Mouse (Mus musculus): ENCODE data around the gene Eif2b5. TPM values are rescaled to one million over a fixed set of nuclear protein-coding genes. Genes with fewer than 3 reads are reported as not detected.

The Eif2b5 gene
- polyA plus RNA-seq, 1 experiment from 2014 or later = 46.9 TPM

GRCm38 (mm10) chr16:20549161-20549560 is 50.5 kb downstream of the Eif2b5 start:
- DNase-seq (ENCODE audit: low spot score) (peak; percentile 27), ATAC-seq (no peak)
- WGBS = 34% methylated on average over 9 of the region's 9 CpGs
- Histone ChIP-seq H3K4me3 (ENCODE audit: low read depth, low read length) (peak overlapping the region; percentile 68), H3K36me3 (ENCODE audit: insufficient read depth, low read length) (peaks cover 27% of the 10 kb centered on the region; the same call in 1 of the 2 replicates), H3K4me2 (replicated peaks; ENCODE audit: low read depth, low read length) (peak overlapping the region; percentile 67), H3K9ac (replicated peaks; ENCODE audit: low read depth) (peak overlapping the region; percentile 67), H3K9me3 (ENCODE audit: low read length) (no peaks in the 10 kb centered on the region), H3K27me3 (replicated peaks; ENCODE audit: insufficient read depth, low read length) (no peaks in the 10 kb centered on the region), H3K27ac (ENCODE audit: low read length) (no peak overlapping the region), H3K4me1 (ENCODE audit: insufficient read depth, low read depth, low read length) (peaks cover 9% of the 10 kb centered on the region; the same call in 1 of the 2 replicates)
- TF ChIP-seq CTCF (IDR thresholded peaks at IDR 0.05) (no peak), EP300 (IDR thresholded peaks at IDR 0.05) (no peak)

- no peak overlapping the region for H3K4me3 ChIP-seq (ENCODE audit: low read depth, low read length)
- H3K9ac ChIP-seq (replicated peaks; ENCODE audit: low read depth) = no peak overlapping the region
- H3K27me3 ChIP-seq (replicated peaks; ENCODE audit: insufficient read depth, low read length) = no peaks in the 10 kb centered on the region
- ATAC-seq (no peak), DNase-seq (ENCODE audit: low spot score) (no peak)
- no peak overlapping the region for H3K27ac ChIP-seq (ENCODE audit: low read length)
- WGBS = 95% methylated on average over 5 of the region's 5 CpGs
- peaks cover 9% of the 10 kb centered on the region; the same call in 1 of the 2 replicates for H3K4me1 ChIP-seq (ENCODE audit: insufficient read depth, low read depth, low read length)
- no peak overlapping the region for H3K4me2 ChIP-seq (replicated peaks; ENCODE audit: low read depth, low read length)
- peaks cover 24% of the 10 kb centered on the region; the same call in 1 of the 2 replicates for H3K36me3 ChIP-seq (ENCODE audit: insufficient read depth, low read length)
- no peaks in the 10 kb centered on the region for H3K9me3 ChIP-seq (ENCODE audit: low read length)
- no peak for TF ChIP-seq CTCF (IDR thresholded peaks at IDR 0.05)
- no peak for TF ChIP-seq EP300 (IDR thresholded peaks at IDR 0.05)
These were observed 53.1 kb downstream of the Eif2b5 start for GRCm38 (mm10) chr16:20551691-20552090.

GRCm38 (mm10) chr16:20552594-20552993 is 54.0 kb downstream of the Eif2b5 start:
- Histone ChIP-seq H3K4me2 (replicated peaks; ENCODE audit: low read depth, low read length) (no peak overlapping the region), H3K9me3 (ENCODE audit: low read length) (no peaks in the 10 kb centered on the region), H3K4me3 (ENCODE audit: low read depth, low read length) (no peak overlapping the region), H3K27me3 (replicated peaks; ENCODE audit: insufficient read depth, low read length) (no peaks in the 10 kb centered on the region), H3K27ac (ENCODE audit: low read length) (no peak overlapping the region), H3K9ac (replicated peaks; ENCODE audit: low read depth) (no peak overlapping the region), H3K36me3 (ENCODE audit: insufficient read depth, low read length) (peaks cover 24% of the 10 kb centered on the region; the same call in 1 of the 2 replicates), H3K4me1 (ENCODE audit: insufficient read depth, low read depth, low read length) (peaks cover 9% of the 10 kb centered on the region; the same call in 1 of the 2 replicates)
- ATAC-seq = no peak
- WGBS = 88% methylated on average over 1 of the region's 1 CpGs
- TF ChIP-seq CTCF (IDR thresholded peaks at IDR 0.05) = no peak
- no peak for TF ChIP-seq EP300 (IDR thresholded peaks at IDR 0.05)
- DNase-seq (ENCODE audit: low spot score) = no peak

- WGBS = 81% methylated on average over 6 of the region's 6 CpGs
- no peak for TF ChIP-seq EP300 (IDR thresholded peaks at IDR 0.05)
- TF ChIP-seq CTCF (IDR thresholded peaks at IDR 0.05) = no peak
- Histone ChIP-seq H3K27me3 (replicated peaks; ENCODE audit: insufficient read depth, low read length) (no peaks in the 10 kb centered on the region), H3K4me3 (ENCODE audit: low read depth, low read length) (no peak overlapping the region), H3K9me3 (ENCODE audit: low read length) (no peaks in the 10 kb centered on the region), H3K36me3 (ENCODE audit: insufficient read depth, low read length) (peaks cover 47% of the 10 kb centered on the region), H3K4me1 (ENCODE audit: insufficient read depth, low read depth, low read length) (no peaks in the 10 kb centered on the region), H3K4me2 (replicated peaks; ENCODE audit: low read depth, low read length) (no peak overlapping the region), H3K27ac (ENCODE audit: low read length) (no peak overlapping the region), H3K9ac (replicated peaks; ENCODE audit: low read depth) (no peak overlapping the region)
- DNase-seq (ENCODE audit: low spot score) = no peak
- no peak for ATAC-seq
These were observed 56.4 kb downstream of the Eif2b5 start for GRCm38 (mm10) chr16:20555000-20555399.

- no peak overlapping the region for H3K27ac ChIP-seq (ENCODE audit: low read length)
- TF ChIP-seq CTCF (IDR thresholded peaks at IDR 0.05) (no peak), EP300 (IDR thresholded peaks at IDR 0.05) (no peak)
- ATAC-seq = no peak
- no peak for DNase-seq (ENCODE audit: low spot score)
- no peak overlapping the region for H3K4me2 ChIP-seq (replicated peaks; ENCODE audit: low read depth, low read length)
- no peaks in the 10 kb centered on the region for H3K27me3 ChIP-seq (replicated peaks; ENCODE audit: insufficient read depth, low read length)
- WGBS = 67% methylated on average over 7 of the region's 7 CpGs
- no peaks in the 10 kb centered on the region for H3K4me1 ChIP-seq (ENCODE audit: insufficient read depth, low read depth, low read length)
- H3K4me3 ChIP-seq (ENCODE audit: low read depth, low read length) = no peak overlapping the region
- peaks cover 43% of the 10 kb centered on the region for H3K36me3 ChIP-seq (ENCODE audit: insufficient read depth, low read length)
- no peaks in the 10 kb centered on the region for H3K9me3 ChIP-seq (ENCODE audit: low read length)
- no peak overlapping the region for H3K9ac ChIP-seq (replicated peaks; ENCODE audit: low read depth)
These were observed 58.8 kb downstream of the Eif2b5 start for GRCm38 (mm10) chr16:20557381-20557780.

Other genes starting within 250 kb of the Eif2b5 start
- gene Parl, start 196.4 kb upstream of the Eif2b5 start, polyA plus RNA-seq (2015; fragmentation: Nextera tagmentation; extraction: Ambion mirVana) = 69.5 and 73.3 TPM in 2 replicates
- 0.29 and 0.51 TPM in 2 replicates for gene Cyp2ab1, start 173.4 kb upstream of the Eif2b5 start, polyA plus RNA-seq (2015; fragmentation: Nextera tagmentation; extraction: Ambion mirVana)
- 57.4 and 71.6 TPM in 2 replicates for gene Abcc5, start 72.4 kb upstream of the Eif2b5 start, polyA plus RNA-seq (2015; fragmentation: Nextera tagmentation; extraction: Ambion mirVana)
- 10.3 and 10.5 TPM in 2 replicates for gene Dvl3, start 18.2 kb downstream of the Eif2b5 start, polyA plus RNA-seq (2015; fragmentation: Nextera tagmentation; extraction: Ambion mirVana)
- gene Ap2m1, start 36.7 kb downstream of the Eif2b5 start, polyA plus RNA-seq (2015; fragmentation: Nextera tagmentation; extraction: Ambion mirVana) = 402 and 427 TPM in 2 replicates
- 36.3 and 39.6 TPM in 2 replicates for gene Abcf3, start 49.8 kb downstream of the Eif2b5 start, polyA plus RNA-seq (2015; fragmentation: Nextera tagmentation; extraction: Ambion mirVana)
- 0.06 and 0.12 TPM in 2 replicates for gene Vwa5b2, start 90.7 kb downstream of the Eif2b5 start, polyA plus RNA-seq (2015; fragmentation: Nextera tagmentation; extraction: Ambion mirVana)
- gene Eef1akmt4, start 112.8 kb downstream of the Eif2b5 start, polyA plus RNA-seq (2015; fragmentation: Nextera tagmentation; extraction: Ambion mirVana) = 15.2 and 15.3 TPM in 2 replicates
- 0.08 TPM in 1 of 2 replicates, not detected in the other for gene Gm49333, start 112.8 kb downstream of the Eif2b5 start, polyA plus RNA-seq (2015; fragmentation: Nextera tagmentation; extraction: Ambion mirVana)
- 17.6 and 19.3 TPM in 2 replicates for gene Alg3, start 112.9 kb downstream of the Eif2b5 start, polyA plus RNA-seq (2015; fragmentation: Nextera tagmentation; extraction: Ambion mirVana)
- 0.42 and 0.52 TPM in 2 replicates for gene Camk2n2, start 122.5 kb downstream of the Eif2b5 start, polyA plus RNA-seq (2015; fragmentation: Nextera tagmentation; extraction: Ambion mirVana)
- gene Ece2, start 131.0 kb downstream of the Eif2b5 start, polyA plus RNA-seq (2015; fragmentation: Nextera tagmentation; extraction: Ambion mirVana) = 0.12 and 0.52 TPM in 2 replicates
- 146 and 150 TPM in 2 replicates for gene Psmd2, start 152.8 kb downstream of the Eif2b5 start, polyA plus RNA-seq (2015; fragmentation: Nextera tagmentation; extraction: Ambion mirVana)
- 73.5 and 78.7 TPM in 2 replicates for gene Eif4g1, start 169.5 kb downstream of the Eif2b5 start, polyA plus RNA-seq (2015; fragmentation: Nextera tagmentation; extraction: Ambion mirVana)
- gene Fam131a, start 194.4 kb downstream of the Eif2b5 start, polyA plus RNA-seq (2015; fragmentation: Nextera tagmentation; extraction: Ambion mirVana) = 8.4 and 8.9 TPM in 2 replicates
- gene Polr2h, start 218.8 kb downstream of the Eif2b5 start, polyA plus RNA-seq (2015; fragmentation: Nextera tagmentation; extraction: Ambion mirVana) = 37.5 and 48.2 TPM in 2 replicates
- 1.8 and 1.9 TPM in 2 replicates for gene Clcn2, start 218.9 kb downstream of the Eif2b5 start, polyA plus RNA-seq (2015; fragmentation: Nextera tagmentation; extraction: Ambion mirVana)
- 1.5 and 1.7 TPM in 2 replicates for gene Chrd, start 234.3 kb downstream of the Eif2b5 start, polyA plus RNA-seq (2015; fragmentation: Nextera tagmentation; extraction: Ambion mirVana)
- gene Thpo, start 235.7 kb downstream of the Eif2b5 start, polyA plus RNA-seq (2015; fragmentation: Nextera tagmentation; extraction: Ambion mirVana) = 0.54 and 0.81 TPM in 2 replicates

Data from lung, postnatal 0 days (tissue).